25 mouse cellular contexts compared by ENCODE assay signal in the genomic region with DNA sequence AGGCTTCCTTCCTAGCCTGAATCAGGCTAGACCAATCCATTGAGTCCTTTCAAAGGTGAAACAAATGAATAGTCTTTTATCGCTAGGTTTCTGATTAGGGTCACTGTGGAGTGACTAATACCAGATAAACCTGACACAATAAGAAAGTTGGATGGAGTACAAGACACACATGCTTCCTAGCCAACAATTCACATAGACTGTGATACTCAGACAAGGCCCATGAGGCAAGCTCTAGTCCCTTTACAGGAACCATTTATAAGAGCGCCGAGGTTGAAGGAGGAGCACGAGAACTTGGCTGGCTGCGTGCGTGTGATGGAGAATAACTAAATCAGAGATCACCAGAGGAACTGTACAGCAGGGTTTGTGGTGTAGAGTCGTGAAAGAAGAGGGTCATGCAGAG.
A peak's percentile ranks its signal among the peaks of the same experiment; 100 is the strongest.
DNase-seq lines count a peak whose midpoint lies in the region; ATAC-seq and TF ChIP-seq lines count a peak whose summit lies in the region.
"Had no signal": no experiment of that assay in that cellular context is flagged by ENCODE, and none has a peak within 500 bp of the region (broad histone marks: within the 10 kb centered on the region; RNA-seq: fewer than 3 reads in every experiment).

No protein-coding gene starts in this region.

- TF ChIP-seq POLR2A in limb, embryonic 14.5 days (IDR thresholded peaks at IDR 0.05; ENCODE audit: borderline replicate concordance, extremely low read depth, insufficient read depth, insufficient read length) = no peak

- H3K4me2 ChIP-seq in embryonic facial prominence, embryonic 13.5 days = no peak overlapping the region
- H3K4me2 ChIP-seq in limb, embryonic 14.5 days (replicated peaks; ENCODE audit: low read depth, low read length, severe bottlenecking) = no peak overlapping the region
- no peak overlapping the region for H3K4me2 ChIP-seq in heart, postnatal 0 days (ENCODE audit: low read depth, low read length)
- H3K4me2 ChIP-seq: forebrain, embryonic 13.5 days; limb, embryonic 12.5 days; lung, embryonic 14.5 days; neural tube, embryonic 13.5 days had no signal

- TF ChIP-seq EP300 in heart, postnatal 0 days (IDR thresholded peaks at IDR 0.05; ENCODE audit: low read depth) = no peak

- ATAC-seq in embryonic facial prominence, embryonic 13.5 days (ENCODE audit: insufficient number of reproducible peaks, insufficient read depth, low FRiP score, low TSS enrichment, low read depth) = no peak
- peak; percentile 62 for ATAC-seq in limb, embryonic 14.5 days (ENCODE audit: low FRiP score, low read depth)
- ATAC-seq in heart, postnatal 0 days (ENCODE audit: insufficient read depth, low read depth) = no peak
- ATAC-seq: forebrain, embryonic 13.5 days; hindbrain, postnatal 0 days; intestine, embryonic 16.5 days; midbrain, embryonic 16.5 days had no signal

- H3K27ac ChIP-seq in embryonic facial prominence, embryonic 13.5 days = peak overlapping the region; percentile 60; the same call in 1 of the 2 replicates
- H3K27ac ChIP-seq in embryonic facial prominence, embryonic 10.5 days (replicated peaks) = no peak overlapping the region
- peak overlapping the region; percentile 33; the same call in 1 of the 2 replicates for H3K27ac ChIP-seq in limb, embryonic 14.5 days (replicated peaks; ENCODE audit: low read depth, low read length)
- H3K27ac ChIP-seq in limb, embryonic 10.5 days = no peak overlapping the region
- no peak overlapping the region for H3K27ac ChIP-seq in heart, postnatal 0 days (ENCODE audit: low read depth)
- H3K27ac ChIP-seq: forebrain, embryonic 13.5 days; hindbrain, postnatal 0 days; limb, embryonic 12.5 days; liver, embryonic 14.5 days; neural tube, embryonic 13.5 days had no signal

- H3K9me3 ChIP-seq in embryonic facial prominence, embryonic 13.5 days = no peaks in the 10 kb centered on the region
- H3K9me3 ChIP-seq in embryonic facial prominence, embryonic 10.5 days = no peaks in the 10 kb centered on the region
- no peaks in the 10 kb centered on the region for H3K9me3 ChIP-seq in limb, embryonic 14.5 days (ENCODE audit: control insufficient read depth, low read length)
- H3K9me3 ChIP-seq in limb, embryonic 10.5 days (replicated peaks) = no peaks in the 10 kb centered on the region
- H3K9me3 ChIP-seq in heart, postnatal 0 days (replicated peaks; ENCODE audit: control insufficient read depth, low read length) = no peaks in the 10 kb centered on the region
- H3K9me3 ChIP-seq: forebrain, embryonic 13.5 days; limb, embryonic 12.5 days; neural tube, embryonic 13.5 days had no signal

- H3K4me1 ChIP-seq in embryonic facial prominence, embryonic 13.5 days = peaks cover 41% of the 10 kb centered on the region
- H3K4me1 ChIP-seq in embryonic facial prominence, embryonic 10.5 days = peaks cover 15% of the 10 kb centered on the region
- H3K4me1 ChIP-seq in limb, embryonic 14.5 days (ENCODE audit: control insufficient read depth, insufficient read depth, low read length) = peaks cover 26% of the 10 kb centered on the region
- H3K4me1 ChIP-seq in limb, embryonic 10.5 days = peaks cover 23% of the 10 kb centered on the region
- no peaks in the 10 kb centered on the region for H3K4me1 ChIP-seq in heart, postnatal 0 days (ENCODE audit: control insufficient read depth, insufficient read depth)
- H3K4me1 ChIP-seq: forebrain, embryonic 13.5 days; neural tube, embryonic 13.5 days had no signal

- WGBS in embryonic facial prominence, embryonic 13.5 days = 83% methylated on average over 7 of the region's 7 CpGs
- 92% methylated on average over 7 of the region's 7 CpGs for WGBS in embryonic facial prominence, embryonic 10.5 days
- WGBS in limb, embryonic 14.5 days = 64% methylated on average over 7 of the region's 7 CpGs
- 93% methylated on average over 7 of the region's 7 CpGs for WGBS in limb, embryonic 10.5 days
- WGBS in heart, postnatal 0 days = 37% methylated on average over 7 of the region's 7 CpGs

- no peak for DNase-seq in embryonic facial prominence, embryonic 10.5 days (ENCODE audit: low spot score)
- DNase-seq in limb, embryonic 14.5 days (ENCODE audit: low spot score) = peak; percentile 54
- DNase-seq in limb, embryonic 10.5 days (ENCODE audit: low spot score) = no peak
- peak; percentile 19 for DNase-seq in heart, postnatal 0 days (ENCODE audit: low spot score)
- no peak for DNase-seq in right cerebral cortex, postnatal 36 days (ENCODE audit: low spot score in 2 of 2)
- DNase-seq in frontal cortex, postnatal 10 days (ENCODE audit: low spot score in 2 of 2) = no peak
- DNase-seq: adrenal gland, postnatal 25 days; cerebellum, adult 9-10 months; kidney, adult 9 months; kidney, postnatal 36 days; retina, postnatal 1 day; right cerebral cortex, postnatal 4 days; thymus, postnatal 25 days had no signal

- no peak for TF ChIP-seq CTCF in heart, postnatal 0 days (IDR thresholded peaks at IDR 0.05; ENCODE audit: low read depth)

- H3K9ac ChIP-seq in embryonic facial prominence, embryonic 13.5 days = no peak overlapping the region
- no peak overlapping the region for H3K9ac ChIP-seq in limb, embryonic 14.5 days (ENCODE audit: low read depth, low read length, severe bottlenecking)
- H3K9ac ChIP-seq in heart, postnatal 0 days (replicated peaks; ENCODE audit: low read depth, low read length) = no peak overlapping the region
- H3K9ac ChIP-seq: forebrain, embryonic 13.5 days; limb, embryonic 12.5 days; liver, embryonic 14.5 days; lung, embryonic 14.5 days; neural tube, embryonic 13.5 days had no signal

- H3K4me3 ChIP-seq in embryonic facial prominence, embryonic 13.5 days = no peak overlapping the region
- H3K4me3 ChIP-seq in embryonic facial prominence, embryonic 10.5 days = no peak overlapping the region
- H3K4me3 ChIP-seq in limb, embryonic 14.5 days (replicated peaks; ENCODE audit: low read length) = no peak overlapping the region
- H3K4me3 ChIP-seq in limb, embryonic 10.5 days = no peak overlapping the region
- H3K4me3 ChIP-seq in heart, postnatal 0 days (ENCODE audit: low read depth, low read length) = no peak overlapping the region
- H3K4me3 ChIP-seq: erythroblast, embryonic 14.5 days; forebrain, embryonic 13.5 days; gastrocnemius, adult 2 months; limb, embryonic 12.5 days; myocyte; neural tube, embryonic 13.5 days had no signal

- H3K27me3 ChIP-seq in embryonic facial prominence, embryonic 13.5 days = no peaks in the 10 kb centered on the region
- no peaks in the 10 kb centered on the region for H3K27me3 ChIP-seq in embryonic facial prominence, embryonic 10.5 days (replicated peaks; ENCODE audit: low read depth, poor library complexity, severe bottlenecking)
- H3K27me3 ChIP-seq in limb, embryonic 14.5 days (ENCODE audit: control insufficient read depth, insufficient read depth, low read length) = no peaks in the 10 kb centered on the region
- H3K27me3 ChIP-seq in limb, embryonic 10.5 days (ENCODE audit: low read depth, poor library complexity, severe bottlenecking) = no peaks in the 10 kb centered on the region
- no peaks in the 10 kb centered on the region for H3K27me3 ChIP-seq in heart, postnatal 0 days (ENCODE audit: control insufficient read depth, insufficient read depth, low read length)
- H3K27me3 ChIP-seq: forebrain, embryonic 13.5 days; limb, embryonic 12.5 days; neural tube, embryonic 13.5 days had no signal

- H3K36me3 ChIP-seq in embryonic facial prominence, embryonic 13.5 days = no peaks in the 10 kb centered on the region
- H3K36me3 ChIP-seq in embryonic facial prominence, embryonic 10.5 days (replicated peaks) = no peaks in the 10 kb centered on the region
- no peaks in the 10 kb centered on the region for H3K36me3 ChIP-seq in limb, embryonic 14.5 days (ENCODE audit: control insufficient read depth, insufficient read depth, low read length)
- H3K36me3 ChIP-seq in limb, embryonic 10.5 days = no peaks in the 10 kb centered on the region
- no peaks in the 10 kb centered on the region for H3K36me3 ChIP-seq in heart, postnatal 0 days (replicated peaks; ENCODE audit: control insufficient read depth, insufficient read depth, low read length)
- H3K36me3 ChIP-seq: limb, embryonic 12.5 days; neural tube, embryonic 13.5 days had no signal

Comparison
In these comparisons a context has a peak if more than half of its experiments do, and no peak if none do; other contexts are left out.
1. H3K27ac ChIP-seq: peak in embryonic facial prominence, embryonic 13.5 days (single experiment) and limb, embryonic 14.5 days (single experiment); none in embryonic facial prominence, embryonic 10.5 days (single experiment), limb, embryonic 10.5 days (single experiment) and heart, postnatal 0 days (single experiment).
2. DNase-seq: peak in limb, embryonic 14.5 days (single experiment) and heart, postnatal 0 days (single experiment); none in embryonic facial prominence, embryonic 10.5 days (single experiment), limb, embryonic 10.5 days (single experiment), right cerebral cortex, postnatal 36 days (0 of 2) and frontal cortex, postnatal 10 days (0 of 2).